Mouse (Mus musculus): Measurements from ENCODE around the gene Rab8a.

Rab8a gene

DNA sequence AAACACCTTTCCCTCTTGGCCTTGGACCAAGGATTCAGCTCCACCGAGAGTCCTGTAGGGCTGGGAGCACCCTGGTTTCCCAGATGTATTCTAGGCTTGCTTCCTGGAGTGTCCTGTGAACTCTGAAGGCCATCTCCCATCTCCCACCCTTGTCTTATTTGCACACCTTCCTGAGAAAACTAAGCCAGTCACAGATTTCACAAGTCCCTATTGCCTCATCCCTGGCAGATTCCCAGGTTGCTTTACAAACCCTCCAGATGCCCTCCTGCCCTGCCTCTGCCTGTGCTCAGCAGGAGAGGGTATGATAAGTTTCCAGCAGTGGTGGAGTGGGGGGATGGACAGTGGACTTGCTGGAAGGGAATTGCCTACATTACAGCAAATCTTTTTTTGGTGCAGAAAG, 14.9 kb upstream of the Rab8a start:
- no peak for DNase-seq (ENCODE audit: low read depth, low spot score)

DNA sequence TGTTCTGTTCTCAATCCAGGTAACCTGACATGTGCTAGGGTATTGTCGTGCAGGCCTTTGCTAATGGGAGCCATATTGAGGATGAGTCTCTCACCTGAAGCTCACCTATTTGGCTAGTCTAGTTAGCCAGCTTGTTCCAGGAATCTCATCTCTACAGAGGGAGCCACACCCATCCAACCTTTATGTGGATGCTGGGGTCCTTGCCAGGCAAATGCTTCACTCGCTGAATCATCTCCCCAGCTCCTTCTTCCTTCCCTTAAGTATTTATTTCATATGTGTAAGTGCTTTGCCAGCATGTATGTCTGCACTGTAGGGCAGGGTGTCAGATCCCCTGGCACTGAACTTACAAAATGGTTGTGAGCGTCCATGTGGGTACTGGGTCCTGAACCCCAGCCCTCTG, 14.4 kb upstream of the Rab8a start:
- DNase-seq (ENCODE audit: low read depth, low spot score), result no peak

DNA sequence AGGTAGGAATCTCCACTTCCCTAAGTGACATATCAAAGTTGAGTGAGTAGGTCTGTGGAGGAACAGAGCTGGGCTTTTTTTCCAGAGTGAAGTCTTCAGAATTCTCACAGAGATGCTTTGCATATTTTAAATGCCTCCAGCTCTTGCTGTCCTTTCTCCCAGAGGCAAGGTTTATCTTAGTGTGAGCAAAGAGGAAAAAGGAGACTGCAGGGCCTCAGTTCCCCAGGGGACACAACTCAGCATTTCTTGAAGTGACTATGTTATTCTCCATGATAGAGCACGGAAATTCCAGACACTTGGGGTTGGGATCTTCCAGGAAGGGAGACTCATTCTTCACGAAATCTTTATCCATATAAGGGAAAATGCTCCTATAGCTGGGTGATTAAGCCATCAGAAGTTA, 13.7 kb upstream of the Rab8a start:
- DNase-seq (ENCODE audit: low read depth, low spot score), result no peak

DNA sequence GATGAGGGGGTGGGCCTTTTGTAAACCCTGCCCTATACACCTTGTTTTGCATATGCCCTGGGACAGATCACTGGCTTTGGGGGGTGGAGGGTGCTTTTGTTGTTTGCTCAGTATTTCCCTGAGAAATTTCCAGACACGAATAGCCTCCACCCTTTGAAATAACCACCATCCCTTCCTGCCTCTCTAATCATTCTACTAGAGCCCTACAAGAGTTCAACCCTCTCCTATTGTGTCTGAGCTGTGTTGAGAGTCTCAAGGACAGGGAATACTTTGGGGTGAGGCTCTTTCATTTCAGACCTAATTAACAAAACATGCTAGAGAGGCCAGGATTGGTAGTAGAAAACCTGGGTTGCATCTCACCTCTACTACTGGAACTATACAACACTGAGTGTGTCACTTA, 11.9 kb upstream of the Rab8a start:
- DNase-seq (ENCODE audit: low read depth, low spot score), result peak; percentile 45

DNA sequence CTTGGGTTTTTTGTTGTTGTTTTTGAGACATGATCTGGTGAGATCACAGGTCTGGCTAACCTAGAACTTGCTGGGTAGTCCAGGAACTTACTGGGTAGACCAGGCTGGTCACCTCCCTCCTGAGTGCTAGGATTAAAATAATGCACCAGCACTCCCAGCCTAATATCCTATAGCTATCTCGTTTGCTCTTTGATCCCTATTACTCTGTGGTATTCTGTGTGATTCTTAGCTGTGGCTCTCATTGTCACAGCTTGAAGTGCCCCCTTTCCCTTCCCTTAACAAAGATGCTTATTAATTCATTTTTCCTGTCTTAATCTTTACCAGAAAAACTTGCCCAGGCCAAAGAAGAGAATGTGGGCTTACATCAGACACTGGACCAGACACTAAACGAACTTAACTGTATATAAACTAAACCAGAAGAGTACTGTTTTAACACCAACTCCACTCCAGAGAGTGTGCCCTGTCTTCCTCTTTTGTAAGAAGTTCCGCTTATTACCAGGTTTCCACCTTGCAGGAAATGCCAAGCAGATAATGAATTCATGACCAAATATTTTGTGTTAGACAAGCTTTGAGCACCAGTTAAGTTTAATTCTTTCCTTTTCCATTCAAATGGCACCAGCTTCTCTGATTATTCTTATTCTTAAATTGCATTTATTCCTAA, 9.5 kb upstream of the Rab8a start:
- no peak for DNase-seq (ENCODE audit: low read depth, low spot score)

DNA sequence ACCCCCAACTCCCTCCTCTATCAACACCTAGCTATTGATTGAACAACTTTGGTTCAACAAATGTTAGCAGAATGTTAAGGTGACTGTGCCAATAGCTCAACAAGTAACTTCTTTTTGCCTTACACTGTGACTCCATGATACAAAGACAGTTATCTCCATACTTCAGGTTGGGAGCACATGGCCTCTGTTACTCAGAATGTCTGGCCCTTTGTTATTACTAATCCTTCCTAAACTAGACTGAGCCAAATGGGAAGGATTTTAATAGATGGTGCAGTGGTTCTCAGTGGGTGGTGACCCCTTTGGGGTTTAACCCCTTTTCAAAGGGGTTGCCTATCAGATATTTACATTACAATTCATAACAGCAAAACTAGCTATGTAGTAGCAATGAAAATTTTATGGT, 7.6 kb upstream of the Rab8a start:
- DNase-seq (ENCODE audit: low read depth, low spot score), result no peak

DNA sequence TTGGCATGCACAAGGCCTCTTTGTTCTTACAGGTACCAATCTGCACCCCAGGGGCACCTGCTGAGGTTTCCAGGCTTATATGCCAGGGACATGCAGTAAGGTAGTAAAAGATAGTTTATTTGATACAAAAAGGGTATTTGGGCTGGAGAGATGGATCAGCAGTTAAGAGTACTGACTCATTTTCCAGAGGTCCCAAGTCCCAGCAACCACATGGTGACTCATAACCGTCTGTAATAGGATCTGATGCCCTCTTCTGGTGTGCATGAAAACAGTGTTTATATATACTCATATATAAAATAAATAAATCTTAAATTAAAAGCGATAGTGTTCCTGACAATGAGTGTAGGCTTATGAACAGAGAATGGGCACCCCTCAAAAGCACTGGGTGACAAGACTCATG, 2.9 kb upstream of the Rab8a start:
- no peak for DNase-seq (ENCODE audit: low read depth, low spot score)

DNA sequence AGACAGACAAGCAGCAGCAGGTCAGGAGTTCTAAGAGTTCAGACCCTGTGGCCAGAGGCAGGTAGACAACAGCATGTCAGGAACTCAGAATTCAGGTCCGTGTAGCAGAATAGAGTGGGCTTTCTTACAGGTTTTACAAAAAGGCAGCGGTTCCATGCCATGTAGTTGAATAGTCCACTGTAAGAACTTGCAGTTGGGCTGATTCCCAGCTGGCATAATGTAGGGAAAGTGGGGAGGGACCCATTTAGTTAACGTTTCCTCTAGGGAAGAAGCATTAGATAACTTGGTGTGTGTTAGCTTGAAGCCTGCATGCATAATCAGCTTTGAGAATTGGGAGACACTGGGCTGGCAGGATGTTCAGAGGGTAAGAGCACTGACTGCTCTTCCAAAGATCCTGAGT, 2.3 kb upstream of the Rab8a start:
- DNase-seq (ENCODE audit: low read depth, low spot score), result no peak

DNA sequence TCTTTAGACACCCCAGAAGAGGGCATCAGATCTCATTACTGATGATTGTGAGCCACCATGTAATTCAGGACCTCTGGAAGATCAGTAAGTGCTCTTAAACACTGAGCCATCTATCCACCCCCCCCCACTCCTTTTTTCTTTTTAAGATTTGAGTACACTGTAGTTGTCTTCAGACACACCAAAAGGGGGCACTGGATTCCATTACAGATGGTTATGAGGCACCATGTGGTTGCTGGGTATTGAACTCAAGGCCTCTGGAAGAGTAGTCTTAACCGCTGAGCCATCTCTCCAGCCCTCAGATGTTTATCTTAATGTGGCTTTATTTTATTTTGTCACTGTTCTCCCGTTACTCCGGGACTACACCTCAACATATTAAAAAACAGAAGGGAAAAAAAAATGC, 993 bp upstream of the Rab8a start:
- no peak for DNase-seq (ENCODE audit: low read depth, low spot score)

DNA sequence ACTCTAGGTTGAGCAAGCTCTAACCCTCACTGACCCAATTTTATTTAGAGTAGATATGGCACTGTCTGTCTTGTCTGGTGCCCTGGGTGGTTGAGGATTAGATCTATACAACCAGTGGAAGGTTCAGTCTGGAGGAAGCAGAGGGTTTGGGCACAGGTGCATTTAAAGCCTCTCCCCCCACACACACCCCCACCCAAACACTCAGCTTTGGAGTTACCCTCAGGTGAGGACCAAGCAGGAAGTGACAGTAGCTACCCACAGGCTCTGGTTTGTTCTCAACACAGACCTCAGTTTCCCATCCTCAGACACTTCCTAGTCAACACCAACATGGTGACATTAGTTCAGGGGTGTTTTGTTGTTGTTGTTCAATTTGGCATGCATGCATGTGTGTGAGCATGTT, 1.8 kb downstream of the Rab8a start:
- DNase-seq (ENCODE audit: low read depth, low spot score), result no peak

DNA sequence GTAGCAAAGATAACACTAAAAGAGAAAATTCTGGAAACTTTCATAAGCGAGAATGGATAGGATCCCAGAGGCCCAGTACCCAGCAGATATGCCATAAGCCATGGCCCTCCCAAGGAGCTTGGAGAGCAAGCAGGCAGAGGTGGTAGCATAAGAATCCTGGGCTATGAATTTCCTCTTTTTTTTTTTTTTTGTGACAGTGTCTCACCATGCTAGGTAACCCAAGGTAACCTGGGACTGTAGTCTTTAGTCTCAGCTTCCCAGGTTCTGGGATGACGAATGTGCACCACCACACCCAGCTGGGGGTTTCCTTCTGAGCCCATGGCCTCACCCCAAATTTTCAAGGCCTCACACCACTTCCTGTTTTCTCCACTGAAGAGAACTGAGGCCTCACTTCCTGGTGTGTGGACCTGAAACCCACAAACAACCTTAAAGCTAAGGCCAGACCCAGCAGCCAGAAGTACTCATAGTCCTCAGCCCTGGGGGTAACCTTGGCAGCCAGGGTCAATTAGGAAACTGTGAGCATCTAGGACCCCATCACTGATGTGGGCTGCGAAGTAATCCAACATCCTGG, 8.2 kb downstream of the Rab8a start:
- DNase-seq (ENCODE audit: low read depth, low spot score), result no peak

DNA sequence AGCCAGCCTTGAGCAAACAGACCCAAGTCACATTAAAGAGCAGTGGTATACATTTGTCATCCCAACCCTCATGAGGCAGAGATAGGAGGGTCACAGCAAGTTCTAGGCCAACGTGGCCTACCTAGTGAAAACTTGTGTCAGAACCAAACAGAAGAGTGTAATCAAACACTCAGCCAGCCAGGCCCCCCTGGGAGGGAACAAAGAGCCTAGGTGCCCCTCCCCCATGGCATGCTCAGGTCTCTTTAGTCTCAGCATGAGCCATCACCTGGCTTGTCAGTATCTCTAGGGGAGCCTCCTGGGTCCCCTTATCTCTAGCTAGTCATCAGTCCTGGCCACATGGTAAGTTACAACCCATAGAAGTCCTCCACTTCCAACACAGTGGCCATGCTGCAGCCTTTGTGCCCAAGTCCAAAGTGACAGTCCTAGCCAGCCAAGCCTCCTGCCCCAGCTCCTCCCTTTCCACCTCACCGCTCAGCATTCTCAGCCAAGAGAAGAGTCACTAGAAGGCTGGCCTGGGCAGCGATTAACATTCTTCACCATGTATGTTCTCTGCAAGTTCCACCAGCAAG, 8.8 kb downstream of the Rab8a start:
- DNase-seq (ENCODE audit: low read depth, low spot score), result no peak

DNA sequence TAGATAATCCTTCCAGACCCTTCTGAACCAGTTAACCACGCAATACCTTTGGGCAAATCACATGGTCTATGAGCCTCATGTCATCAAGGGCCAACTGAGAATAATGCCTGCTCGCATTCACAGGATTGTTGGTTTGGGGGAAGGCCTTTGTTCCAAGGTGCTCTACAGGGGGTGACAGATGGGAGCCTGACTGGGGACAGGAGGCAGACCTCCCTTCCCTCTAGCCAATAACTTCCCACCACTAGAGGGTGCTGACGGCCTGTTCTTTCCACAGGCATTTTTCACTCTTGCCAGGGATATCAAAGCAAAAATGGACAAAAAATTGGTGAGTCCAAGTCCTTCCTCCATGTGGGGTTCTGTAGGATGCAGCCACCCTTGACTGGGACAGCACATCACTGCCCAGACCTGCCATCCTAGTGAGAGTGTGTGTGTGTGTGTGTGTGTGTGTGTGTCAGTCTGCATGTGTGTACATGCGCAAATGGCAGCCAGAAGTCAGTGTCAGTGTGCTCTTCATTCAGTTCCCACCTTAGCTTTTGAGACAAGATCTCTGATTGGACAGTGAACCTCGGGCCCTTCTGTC, 16.4 kb downstream of the Rab8a start:
- peak; percentile 59 for DNase-seq (ENCODE audit: low read depth, low spot score)

DNA sequence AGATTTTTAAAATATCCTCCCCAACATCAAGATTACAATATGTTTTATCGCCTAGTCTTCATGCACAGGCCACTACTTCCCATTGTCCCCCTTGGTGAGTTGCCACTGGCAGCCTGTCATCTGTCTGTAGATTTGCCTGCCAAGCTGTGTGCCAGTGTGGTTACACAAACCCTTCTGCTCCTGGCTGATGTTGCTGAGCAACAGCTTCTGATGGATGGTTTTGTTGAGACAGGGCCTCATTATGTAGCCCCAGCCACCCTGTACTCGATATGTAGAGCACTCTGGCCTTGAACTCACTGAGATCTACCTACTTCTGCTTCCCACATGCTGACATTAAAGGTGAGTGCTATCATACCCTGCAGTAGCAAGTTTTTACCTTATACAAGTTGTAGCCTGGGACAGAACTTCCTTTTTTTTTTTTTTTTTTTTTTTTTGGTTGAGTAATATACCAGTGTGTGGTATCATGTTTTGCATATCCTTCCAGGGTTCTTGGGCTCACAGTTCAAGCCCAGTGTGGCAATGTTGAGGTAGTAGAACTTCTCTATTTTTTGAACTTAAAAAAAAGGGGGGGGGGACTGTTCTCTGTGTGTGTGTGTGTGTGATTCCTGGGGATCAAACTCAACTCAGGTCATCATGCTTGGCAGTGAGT, 22.7 kb downstream of the Rab8a start:
- no peak for DNase-seq (ENCODE audit: low read depth, low spot score)

DNA sequence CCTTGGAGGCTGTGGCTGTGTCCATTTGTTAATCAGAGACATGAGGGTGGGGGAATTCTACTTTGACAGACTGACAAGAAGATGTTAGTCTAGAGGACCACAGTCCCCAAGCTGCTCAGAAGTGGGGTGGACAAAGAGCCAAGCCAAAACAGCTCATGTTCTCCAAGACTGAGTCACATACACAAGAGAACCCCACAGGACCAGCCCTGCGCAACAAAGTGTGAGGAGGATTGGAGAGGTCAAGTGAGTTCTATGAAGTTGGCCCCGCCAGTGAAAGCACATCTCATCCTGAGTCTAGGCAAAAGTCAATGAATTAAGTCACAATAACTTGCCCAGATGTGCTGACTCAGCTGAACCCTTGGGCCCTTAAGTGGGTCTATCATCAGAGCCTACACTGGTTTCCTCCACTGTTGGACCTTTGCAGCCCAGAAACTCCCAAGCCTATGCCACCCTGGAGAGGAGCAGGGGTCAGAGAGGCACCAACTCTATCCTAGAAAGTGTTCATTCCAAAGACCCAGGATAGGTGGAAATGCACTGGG, 26.9 kb downstream of the Rab8a start:
- DNase-seq (ENCODE audit: low read depth, low spot score), result no peak

DNA sequence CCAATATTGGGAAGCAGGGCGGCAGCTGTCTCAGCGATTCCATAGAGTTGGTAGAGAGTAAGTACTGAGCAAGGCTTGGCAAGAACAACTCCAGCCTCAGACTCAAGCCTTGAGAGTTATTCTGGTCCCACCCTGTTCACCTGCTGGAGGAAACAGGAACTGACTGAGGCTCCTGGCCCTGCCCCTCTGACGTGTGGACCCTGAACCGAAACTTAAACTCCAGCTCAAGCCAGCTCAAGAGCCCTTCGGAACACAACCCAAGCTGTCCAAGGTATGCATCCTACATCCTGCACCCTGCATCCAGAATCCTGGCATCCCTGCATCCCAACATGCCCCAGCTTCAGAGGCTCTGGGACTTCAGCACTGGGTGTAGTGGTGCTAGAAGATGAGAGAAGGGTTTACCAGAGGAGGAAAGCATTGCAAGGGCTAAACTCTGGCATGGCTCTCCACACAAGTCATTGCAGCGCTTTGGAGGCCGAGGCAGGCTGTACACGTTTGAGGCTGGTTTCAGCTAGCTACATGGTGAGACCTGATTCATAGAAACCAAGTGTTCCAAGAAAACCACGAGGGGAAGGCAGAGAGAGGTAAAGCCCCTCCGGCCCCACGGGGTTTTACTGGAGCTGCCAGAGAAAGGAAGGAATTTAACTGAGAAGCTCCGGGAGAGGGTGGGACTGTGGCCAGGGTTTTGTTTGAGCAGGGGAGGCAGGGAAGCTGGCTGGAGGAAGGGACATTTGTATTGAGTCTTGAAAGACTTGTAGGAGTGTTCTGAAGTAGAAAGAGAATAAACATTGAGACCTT, 28.6 kb downstream of the Rab8a start, which contains the start of gene Hsh2d:
Gene Hsh2d (plus strand): TSS at position 222 of the 798 bp plus-strand sequence.
- peak; percentile 72 for DNase-seq (ENCODE audit: low read depth, low spot score)

DNA sequence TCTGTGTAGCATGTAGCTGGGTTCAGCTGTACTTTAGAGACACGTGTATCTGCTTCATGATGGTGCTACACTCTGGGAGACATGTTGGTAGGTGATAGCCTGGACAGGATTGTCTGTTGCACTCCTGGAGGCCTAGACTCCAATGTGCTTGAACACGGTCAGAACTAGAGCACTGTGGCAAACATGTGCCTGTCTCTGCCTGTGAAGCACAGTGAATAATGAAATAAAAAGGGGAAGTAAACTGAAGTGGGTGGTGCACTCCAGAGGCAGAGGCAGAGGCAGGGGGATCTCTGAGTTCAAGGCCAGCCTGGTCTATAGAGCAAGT, 29.2 kb downstream of the Rab8a start:
- no peak for DNase-seq (ENCODE audit: low read depth, low spot score)

DNA sequence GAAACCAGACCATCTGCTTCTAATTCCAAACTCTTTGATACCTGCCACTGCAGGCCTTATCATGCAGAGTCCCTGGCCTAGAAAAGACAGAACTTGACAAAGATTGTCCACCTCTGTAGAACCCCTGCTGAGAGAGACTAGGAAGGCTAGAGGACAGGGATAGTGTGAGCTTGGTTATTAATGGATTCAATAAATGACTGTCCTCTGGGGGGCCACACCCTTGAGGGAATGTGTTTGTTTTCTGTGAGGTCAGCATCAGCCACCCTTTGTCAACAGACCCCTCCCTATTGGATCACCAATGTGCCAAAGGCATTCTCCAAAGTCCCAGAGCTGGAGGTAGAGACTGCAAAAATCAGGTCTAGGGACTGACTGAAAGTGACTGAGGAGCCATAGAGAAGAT, 31.1 kb downstream of the Rab8a start:
- peak; percentile 38 for DNase-seq (ENCODE audit: low read depth, low spot score)

DNA sequence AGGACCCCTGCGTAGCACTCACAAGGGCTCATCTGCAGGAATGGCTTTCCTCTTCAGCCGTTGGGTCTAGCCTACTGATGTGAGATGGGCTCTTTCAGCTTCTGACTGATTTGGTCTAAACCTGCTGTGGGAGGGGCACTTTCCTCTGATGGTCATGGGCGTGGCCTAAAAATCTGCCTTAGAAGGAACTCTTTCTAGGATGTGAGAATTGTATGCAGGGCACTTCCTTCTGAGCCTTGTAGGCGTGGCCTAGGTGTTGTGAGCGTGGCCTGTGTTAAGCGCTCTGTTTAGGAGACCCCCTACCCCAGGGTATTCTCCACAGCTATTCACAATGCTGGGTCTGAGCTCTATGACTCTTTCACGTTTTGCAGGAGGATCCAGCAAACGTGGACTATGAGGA, 37.0 kb downstream of the Rab8a start:
- peak; percentile 85 for DNase-seq (ENCODE audit: low read depth, low spot score)

DNA sequence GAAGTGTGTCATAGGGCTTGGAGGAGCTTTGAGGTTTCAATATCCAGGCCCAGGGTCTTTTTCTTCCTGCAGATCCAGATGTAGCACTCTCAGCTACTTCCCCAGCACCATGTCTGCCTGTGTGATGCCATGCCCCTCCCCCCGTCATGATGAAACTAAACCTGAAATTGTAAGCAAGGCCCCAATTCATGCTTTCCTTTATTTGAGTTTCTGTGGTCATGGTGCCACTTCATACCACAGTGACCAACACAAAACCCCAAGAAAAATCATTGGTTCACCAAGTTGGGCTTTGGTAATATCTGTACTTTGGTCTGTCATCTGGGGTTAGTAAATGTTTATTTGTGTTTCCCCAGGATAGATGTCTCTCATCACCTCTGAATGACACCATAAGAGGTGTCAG, 47.6 kb downstream of the Rab8a start:
- DNase-seq (ENCODE audit: low read depth, low spot score), result no peak

DNA sequence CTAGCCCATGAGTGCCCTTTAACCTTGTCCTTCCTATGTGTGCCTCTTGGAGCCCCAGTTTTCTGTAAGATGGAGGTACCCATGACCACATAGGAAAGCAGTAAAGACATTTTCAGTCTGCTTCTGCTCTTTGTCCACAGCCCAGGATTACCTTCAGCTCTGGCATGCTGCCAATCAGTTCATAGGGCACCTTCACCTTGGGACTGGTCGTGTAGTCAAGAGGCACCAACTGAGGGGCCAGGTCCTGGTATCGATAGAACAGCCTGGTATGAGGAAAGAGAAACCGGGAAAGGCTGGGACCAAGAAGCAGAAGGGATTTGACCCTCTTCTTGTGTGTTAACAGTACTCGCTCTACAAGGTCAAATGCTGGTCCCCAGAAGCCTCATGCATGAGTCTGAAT, 49.2 kb downstream of the Rab8a start:
- DNase-seq (ENCODE audit: low read depth, low spot score), result no peak

DNA sequence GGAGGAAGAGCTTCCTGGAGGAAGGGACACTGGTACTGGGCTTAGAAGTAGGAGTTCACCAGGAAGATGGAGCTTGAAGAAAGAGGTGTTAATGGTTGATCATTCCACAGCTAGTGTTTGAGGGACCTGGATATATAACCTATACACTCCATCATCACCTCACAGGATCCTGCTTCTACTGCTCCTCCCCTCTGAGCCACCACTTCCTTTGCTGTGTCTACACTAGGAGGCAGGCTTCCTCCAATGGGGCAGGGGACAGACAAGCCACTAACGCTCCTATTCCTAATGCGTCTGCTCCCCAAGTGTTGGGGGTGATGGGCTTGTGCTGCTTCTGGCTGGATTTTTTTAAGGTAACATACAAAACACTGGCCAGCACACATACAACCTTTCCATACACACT, 49.7 kb downstream of the Rab8a start:
- no peak for DNase-seq (ENCODE audit: low read depth, low spot score)
